Mouse (Mus musculus): ENCODE measurements around the gene Chd1l. TPM values are rescaled to one million over a fixed set of nuclear protein-coding genes. Genes with fewer than 3 reads are reported as not detected.

Chd1l gene
- total and polyA plus RNA-seq, 3 experiments = 4.6 to 10.5 (median 9.8) TPM

DNA sequence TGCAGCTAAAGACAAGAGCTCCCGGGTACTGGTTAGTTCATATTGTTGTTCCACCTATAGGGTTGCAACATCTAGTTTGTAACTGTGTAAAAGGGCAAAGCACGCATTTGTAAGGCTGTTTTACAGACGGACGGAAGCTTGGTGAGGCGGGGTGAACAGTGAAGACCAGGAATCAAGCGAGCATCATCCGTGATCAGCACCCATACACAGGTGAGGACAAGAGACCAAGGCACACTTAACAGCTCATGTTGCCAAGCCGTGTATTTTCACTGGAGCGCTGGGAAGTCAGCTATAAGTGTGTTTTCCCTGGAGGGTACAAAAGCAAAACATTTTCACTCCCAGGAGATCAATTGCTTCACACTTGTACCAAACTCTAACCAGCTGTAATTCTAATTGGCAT, 36.2 kb downstream of the Chd1l start:
- WGBS = 87% methylated on average over 9 of the region's 9 CpGs
- Histone ChIP-seq H3K4me3 (no peak overlapping the region), H3K36me3 (ENCODE audit: control insufficient read depth, insufficient read depth, low read length) (no peaks in the 10 kb centered on the region), H3K79me2 (replicated peaks; ENCODE audit: control insufficient read depth, insufficient read depth, low read length) (no peaks in the 10 kb centered on the region), H3K4me1 (ENCODE audit: control insufficient read depth, insufficient read depth, low read length) (no peaks in the 10 kb centered on the region), H3K27ac (no peak overlapping the region), H3K9ac (ENCODE audit: low read depth, low read length) (no peak overlapping the region), H3K27me3 (ENCODE audit: control insufficient read depth, insufficient read depth, low read length) (no peaks in the 10 kb centered on the region)
- TF ChIP-seq CTCF (IDR thresholded peaks at IDR 0.05) = no peak
- DNase-seq = no peak
- intact Hi-C loops (cut with DNase I) = no loop called here

DNA sequence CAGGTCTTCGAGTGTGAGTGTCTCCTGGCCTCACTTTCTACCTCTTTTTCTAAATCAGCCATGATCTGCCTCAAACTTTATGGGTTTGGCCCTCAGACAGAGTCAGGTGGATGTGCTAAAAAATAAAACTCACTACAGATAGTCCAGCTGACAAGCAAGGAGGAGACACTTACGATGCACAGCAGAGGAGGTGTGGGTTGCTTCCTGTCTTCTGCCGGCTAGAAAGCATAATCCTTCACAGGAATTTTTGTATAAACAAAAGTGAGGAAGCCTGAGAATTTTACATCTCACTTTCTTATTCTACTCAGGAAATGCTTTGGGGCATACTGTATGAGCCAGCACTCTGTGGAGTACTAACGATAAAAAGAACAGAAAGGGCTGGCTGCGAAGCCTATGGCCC, 45.4 kb downstream of the Chd1l start:
- TF ChIP-seq POLR2A (IDR thresholded peaks at IDR 0.05; ENCODE audit: insufficient read depth, low read depth, low read length) = no peak
- TF ChIP-seq CTCF (IDR thresholded peaks at IDR 0.05) = no peak
- no peak for TF ChIP-seq EP300 (IDR thresholded peaks at IDR 0.05; ENCODE audit: insufficient read depth, low read depth, low read length)
- Histone ChIP-seq H3K27me3 (ENCODE audit: control insufficient read depth, insufficient read depth, low read length) (no peaks in the 10 kb centered on the region), H3K4me3 (no peak overlapping the region), H3K27ac (no peak overlapping the region), H3K79me2 (replicated peaks; ENCODE audit: control insufficient read depth, insufficient read depth, low read length) (no peaks in the 10 kb centered on the region), H3K36me3 (ENCODE audit: control insufficient read depth, insufficient read depth, low read length) (no peaks in the 10 kb centered on the region), H3K4me1 (ENCODE audit: control insufficient read depth, insufficient read depth, low read length) (no peaks in the 10 kb centered on the region), H3K9ac (ENCODE audit: low read depth, low read length) (no peak overlapping the region)
- intact Hi-C loops (cut with DNase I) = no loop called here
- WGBS = 75% methylated on average over 5 of the region's 5 CpGs
- DNase-seq = no peak

DNA sequence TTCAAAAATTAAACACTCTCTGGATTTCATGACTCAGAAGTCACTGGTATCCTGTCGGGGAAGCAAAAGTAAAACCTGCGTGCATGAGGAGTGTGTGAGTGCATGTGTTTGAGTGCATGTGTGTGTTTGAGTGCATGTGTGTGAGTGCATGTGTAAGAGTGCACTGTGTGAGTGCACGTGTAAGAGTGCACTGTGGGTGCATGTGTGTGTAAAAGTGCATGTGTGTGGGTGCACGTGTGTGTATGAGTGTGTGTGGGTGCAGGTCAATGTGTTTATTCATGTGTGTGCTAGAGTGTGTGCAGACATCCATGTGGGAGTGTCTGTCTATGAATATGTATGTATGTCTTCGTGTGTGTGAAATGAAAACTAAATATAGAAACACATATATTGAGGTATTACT, 51.4 kb downstream of the Chd1l start:
- no peaks in the 10 kb centered on the region for H3K79me2 ChIP-seq (replicated peaks; ENCODE audit: control insufficient read depth, insufficient read depth, low read length)
- intact Hi-C loops (cut with DNase I) = no loop called here
- H3K4me3 ChIP-seq = no peak overlapping the region
- 90% methylated on average over 5 of the region's 5 CpGs for WGBS
- H3K4me1 ChIP-seq (ENCODE audit: control insufficient read depth, insufficient read depth, low read length) = no peaks in the 10 kb centered on the region
- no peak overlapping the region for H3K9ac ChIP-seq (ENCODE audit: low read depth, low read length)
- TF ChIP-seq EP300 (IDR thresholded peaks at IDR 0.05; ENCODE audit: insufficient read depth, low read depth, low read length) (no peak), CTCF (IDR thresholded peaks at IDR 0.05) (no peak), POLR2A (IDR thresholded peaks at IDR 0.05; ENCODE audit: insufficient read depth, low read depth, low read length) (no peak)
- H3K27me3 ChIP-seq (ENCODE audit: control insufficient read depth, insufficient read depth, low read length) = no peaks in the 10 kb centered on the region
- no peak for DNase-seq
- H3K27ac ChIP-seq = no peak overlapping the region
- no peaks in the 10 kb centered on the region for H3K36me3 ChIP-seq (ENCODE audit: control insufficient read depth, insufficient read depth, low read length)

DNA sequence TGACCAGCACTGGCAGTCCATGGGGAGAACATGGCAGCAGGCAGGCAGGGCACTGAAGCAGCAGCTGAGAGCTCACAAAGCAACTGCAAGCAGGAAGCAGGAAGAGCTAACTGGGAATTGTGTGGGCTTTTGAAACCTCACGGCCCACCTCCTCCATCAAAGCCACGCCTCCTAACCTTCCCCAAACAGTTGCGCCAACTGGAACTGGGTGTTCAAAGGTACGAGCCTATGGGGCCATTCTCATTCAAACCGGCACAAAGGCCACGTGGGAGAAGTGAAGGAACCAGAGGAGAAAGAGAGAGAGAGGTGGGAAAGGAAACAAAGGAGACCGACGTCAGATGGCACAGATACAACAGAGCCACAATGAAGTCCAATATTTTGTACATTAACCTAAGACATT, 63.8 kb downstream of the Chd1l start:
- no peak overlapping the region for H3K4me3 ChIP-seq
- no peaks in the 10 kb centered on the region for H3K4me1 ChIP-seq (ENCODE audit: control insufficient read depth, insufficient read depth, low read length)
- no peak for DNase-seq
- intact Hi-C loops (cut with DNase I) = no loop called here
- H3K79me2 ChIP-seq (replicated peaks; ENCODE audit: control insufficient read depth, insufficient read depth, low read length) = no peaks in the 10 kb centered on the region
- H3K27me3 ChIP-seq (ENCODE audit: control insufficient read depth, insufficient read depth, low read length) = no peaks in the 10 kb centered on the region
- H3K27ac ChIP-seq = no peak overlapping the region
- H3K36me3 ChIP-seq (ENCODE audit: control insufficient read depth, insufficient read depth, low read length) = no peaks in the 10 kb centered on the region
- no peak for TF ChIP-seq CTCF (IDR thresholded peaks at IDR 0.05)
- TF ChIP-seq EP300 (IDR thresholded peaks at IDR 0.05; ENCODE audit: insufficient read depth, low read depth, low read length) = no peak
- 47% methylated on average over 8 of the region's 8 CpGs for WGBS
- no peak overlapping the region for H3K9ac ChIP-seq (ENCODE audit: low read depth, low read length)

DNA sequence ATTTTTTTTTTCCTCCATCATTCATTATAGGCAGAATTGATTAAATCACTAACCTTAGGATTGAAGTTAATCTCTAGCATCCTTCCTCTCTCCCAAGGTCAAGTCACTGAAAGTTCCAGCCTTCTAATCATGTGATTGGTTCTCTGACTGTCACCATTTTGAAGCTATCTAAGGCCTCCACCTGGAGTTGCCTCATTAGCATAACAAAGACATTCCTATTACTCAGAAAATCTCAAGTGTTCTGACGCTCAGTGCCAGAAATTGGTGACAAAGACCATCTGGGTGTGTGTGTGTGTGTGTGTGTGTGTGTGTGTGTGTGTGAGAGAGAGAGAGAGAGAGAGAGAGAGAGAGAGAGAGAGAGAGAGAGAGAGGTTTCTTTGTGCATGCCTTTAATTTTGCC, 69.8 kb downstream of the Chd1l start:
- no peak overlapping the region for H3K27ac ChIP-seq
- no peaks in the 10 kb centered on the region for H3K4me1 ChIP-seq (ENCODE audit: control insufficient read depth, insufficient read depth, low read length)
- no peaks in the 10 kb centered on the region for H3K36me3 ChIP-seq (ENCODE audit: control insufficient read depth, insufficient read depth, low read length)
- H3K79me2 ChIP-seq (replicated peaks; ENCODE audit: control insufficient read depth, insufficient read depth, low read length) = no peaks in the 10 kb centered on the region
- DNase-seq = no peak
- intact Hi-C loops (cut with DNase I) = no loop called here
- 41% methylated on average over 1 of the region's 1 CpGs for WGBS
- H3K4me3 ChIP-seq = no peak overlapping the region
- TF ChIP-seq CTCF (IDR thresholded peaks at IDR 0.05) (no peak), EP300 (IDR thresholded peaks at IDR 0.05; ENCODE audit: insufficient read depth, low read depth, low read length) (no peak), POLR2A (IDR thresholded peaks at IDR 0.05; ENCODE audit: insufficient read depth, low read depth, low read length) (no peak)
- no peaks in the 10 kb centered on the region for H3K27me3 ChIP-seq (ENCODE audit: control insufficient read depth, insufficient read depth, low read length)
- no peak overlapping the region for H3K9ac ChIP-seq (ENCODE audit: low read depth, low read length)

DNA sequence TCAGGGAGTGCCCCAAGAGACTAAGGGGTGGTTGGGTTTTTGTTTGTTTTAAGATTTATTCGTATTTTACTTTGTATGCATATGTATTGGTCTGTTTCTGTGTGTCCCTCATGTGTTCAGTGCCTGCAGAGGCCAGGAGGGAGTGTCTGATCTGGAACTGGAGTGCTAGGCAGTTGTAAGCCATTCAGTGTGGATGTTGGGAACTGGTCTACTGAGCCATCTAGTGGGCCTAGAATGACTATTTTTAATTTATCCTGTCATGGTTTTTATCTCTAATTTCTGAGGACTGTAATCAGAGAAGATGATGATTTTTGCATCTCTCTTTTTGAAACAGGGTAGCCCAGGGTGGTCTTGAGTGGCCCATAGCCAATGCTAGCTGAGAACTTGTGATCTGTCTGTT, 71.4 kb downstream of the Chd1l start:
- intact Hi-C loops (cut with DNase I) = no loop called here
- no peaks in the 10 kb centered on the region for H3K79me2 ChIP-seq (replicated peaks; ENCODE audit: control insufficient read depth, insufficient read depth, low read length)
- no peaks in the 10 kb centered on the region for H3K27me3 ChIP-seq (ENCODE audit: control insufficient read depth, insufficient read depth, low read length)
- H3K4me1 ChIP-seq (ENCODE audit: control insufficient read depth, insufficient read depth, low read length) = no peaks in the 10 kb centered on the region
- no peak overlapping the region for H3K9ac ChIP-seq (ENCODE audit: low read depth, low read length)
- no peak for DNase-seq
- WGBS = 25% methylated on average over 1 of the region's 1 CpGs
- TF ChIP-seq EP300 (IDR thresholded peaks at IDR 0.05; ENCODE audit: insufficient read depth, low read depth, low read length) = no peak
- no peak for TF ChIP-seq CTCF (IDR thresholded peaks at IDR 0.05)
- no peak for TF ChIP-seq POLR2A (IDR thresholded peaks at IDR 0.05; ENCODE audit: insufficient read depth, low read depth, low read length)
- H3K36me3 ChIP-seq (ENCODE audit: control insufficient read depth, insufficient read depth, low read length) = no peaks in the 10 kb centered on the region
- no peak overlapping the region for H3K4me3 ChIP-seq
- no peak overlapping the region for H3K27ac ChIP-seq

DNA sequence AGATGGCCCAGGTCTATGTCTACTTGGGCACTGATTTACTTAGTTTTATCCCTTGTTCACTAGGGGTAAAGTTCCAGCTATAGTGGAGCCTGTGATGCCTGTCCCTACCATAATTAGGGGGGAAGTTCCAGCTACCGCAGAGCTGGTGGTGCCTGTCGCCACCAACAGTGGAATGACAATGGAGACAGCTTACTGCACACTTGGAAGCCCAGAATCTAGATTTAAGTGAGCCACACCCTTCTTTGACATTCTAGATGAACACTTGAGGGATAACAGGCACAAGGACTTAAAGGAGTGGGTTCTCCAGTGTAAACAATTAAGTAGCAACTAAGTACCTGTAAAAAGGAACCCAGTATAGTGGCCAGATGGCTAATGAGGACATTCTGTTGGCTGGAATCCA, 73.0 kb downstream of the Chd1l start:
- Histone ChIP-seq H3K27me3 (ENCODE audit: control insufficient read depth, insufficient read depth, low read length) (no peaks in the 10 kb centered on the region), H3K27ac (no peak overlapping the region), H3K79me2 (replicated peaks; ENCODE audit: control insufficient read depth, insufficient read depth, low read length) (no peaks in the 10 kb centered on the region), H3K4me3 (no peak overlapping the region), H3K36me3 (ENCODE audit: control insufficient read depth, insufficient read depth, low read length) (no peaks in the 10 kb centered on the region), H3K9ac (ENCODE audit: low read depth, low read length) (no peak overlapping the region), H3K4me1 (ENCODE audit: control insufficient read depth, insufficient read depth, low read length) (no peaks in the 10 kb centered on the region)
- TF ChIP-seq EP300 (IDR thresholded peaks at IDR 0.05; ENCODE audit: insufficient read depth, low read depth, low read length) (no peak), POLR2A (IDR thresholded peaks at IDR 0.05; ENCODE audit: insufficient read depth, low read depth, low read length) (no peak), CTCF (IDR thresholded peaks at IDR 0.05) (no peak)
- intact Hi-C loops (cut with DNase I) = no loop called here
- no peak for DNase-seq
- WGBS = 72% methylated on average over 2 of the region's 2 CpGs
